Mouse (Mus musculus) bone marrow macrophage, adult 2 months (primary cell): ENCODE data around the gene Fam69a. TPM values are rescaled to one million over a fixed set of nuclear protein-coding genes. Genes with fewer than 3 reads are reported as not detected.
"Not testable (repeated sequence)": the region's sequence is repeated elsewhere in the genome, so short reads cannot be mapped to it uniquely, and the experiment has no call there.

ENCODE experiments used
- H3K27ac ChIP-seq: 2 replicates; pipeline ENCODE4 v1.5.1; 2012; ENCODE audit warnings: low read depth, low read length; ENCODE audit not compliant: insufficient read depth
- H3K4me1 ChIP-seq: 2 replicates; pipeline ENCODE4 v1.6.1; 2012; ENCODE audit warnings: low read length; ENCODE audit not compliant: control insufficient read depth, insufficient read depth
- H3K4me3 ChIP-seq: 2 replicates; pipeline ENCODE4 v1.5.1; 2012; ENCODE audit warnings: mild to moderate bottlenecking, low read length, moderate library complexity; ENCODE audit not compliant: insufficient read depth
- CTCF ChIP-seq: IDR thresholded peaks from 2 replicates; pipeline ENCODE4 v1.5.1; 2012; ENCODE audit warnings: low read depth, mild to moderate bottlenecking, low read length, moderate library complexity
- POLR2A ChIP-seq: IDR thresholded peaks from 2 replicates; pipeline ENCODE4 v1.6.1; 2012; ENCODE audit warnings: mild to moderate bottlenecking, low read depth, low read length, borderline replicate concordance
- polyA plus RNA-seq: library from polyadenylated mRNA; stranded (reverse); fragments of >200 nt; gene quantifications from 2 replicates; pipeline ENCODE4 v1.2.4, GENCODE M21; 2012; ENCODE audit not compliant: missing spikeins, insufficient read depth, insufficient read length

Gene Fam69a
- polyA plus RNA-seq, 1 experiment: 80.4 TPM

DNA sequence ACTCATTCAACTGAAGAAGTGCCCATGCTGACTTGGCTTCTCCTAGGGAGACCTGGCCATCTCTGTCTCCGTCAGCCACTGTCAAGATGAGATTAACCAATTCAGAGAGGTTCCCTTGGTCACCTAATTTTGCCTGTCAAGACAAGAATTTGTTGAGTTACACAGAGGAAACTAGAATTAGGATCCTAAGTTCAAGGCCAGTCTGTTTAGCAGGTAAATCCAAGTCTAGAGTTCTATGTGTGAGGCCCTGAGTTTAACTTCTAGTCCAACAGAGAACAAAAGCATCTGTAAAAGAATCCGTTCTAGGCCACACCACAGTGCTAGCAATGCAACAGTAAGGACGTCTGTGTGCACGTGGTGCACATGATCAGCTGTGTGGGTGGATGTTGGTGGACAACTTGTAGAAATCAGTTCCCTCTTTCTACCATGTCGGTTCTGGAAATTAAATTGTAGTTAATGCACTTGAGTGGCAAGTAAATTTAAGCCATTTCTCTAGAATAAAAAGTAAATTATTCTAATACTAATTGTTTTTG is 76.7 kb downstream of the Fam69a start:
- H3K4me1 ChIP-seq: peaks cover 5% of the 10 kb centered on the region
- H3K4me3 ChIP-seq: no peak overlapping the region
- peak overlapping the region; percentile 26; the same call in 1 of the 2 replicates for H3K27ac ChIP-seq
- TF ChIP-seq CTCF (no peak), POLR2A (no peak)

DNA sequence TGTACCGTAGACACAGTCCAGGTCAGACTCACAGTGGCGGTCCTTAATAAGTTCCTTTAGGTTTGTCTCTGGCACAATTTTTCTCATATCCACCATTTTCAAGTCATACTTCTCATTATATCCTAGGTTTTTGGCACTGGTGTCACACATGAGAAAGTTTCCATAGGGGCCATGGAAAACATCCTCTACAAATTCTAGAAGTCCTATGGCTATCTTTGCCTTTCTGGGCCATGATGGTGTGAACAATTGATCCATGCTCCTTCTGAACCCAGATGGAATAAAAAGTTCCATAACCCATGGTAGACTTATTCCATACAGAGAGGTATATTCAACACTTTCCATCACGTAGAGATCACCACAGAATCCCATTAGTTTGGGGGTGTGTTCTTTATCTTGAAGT is 77.2 kb downstream of the Fam69a start:
- Histone ChIP-seq H3K4me3 (no peak overlapping the region), H3K4me1 (peaks cover 5% of the 10 kb centered on the region), H3K27ac (0 out of 2 replicates have a peak overlapping the region, but pooled peaks have one; percentile 26)
- TF ChIP-seq POLR2A: no peak
- TF ChIP-seq CTCF: no peak

- Histone ChIP-seq H3K27ac (no peak overlapping the region), H3K4me3 (no peak overlapping the region), H3K4me1 (peaks cover 5% of the 10 kb centered on the region)
- TF ChIP-seq POLR2A: no peak
- no peak for TF ChIP-seq CTCF
Measured at GRCm38 (mm10) chr5:107908514-107909110, 78.3 kb downstream of the Fam69a start.

DNA sequence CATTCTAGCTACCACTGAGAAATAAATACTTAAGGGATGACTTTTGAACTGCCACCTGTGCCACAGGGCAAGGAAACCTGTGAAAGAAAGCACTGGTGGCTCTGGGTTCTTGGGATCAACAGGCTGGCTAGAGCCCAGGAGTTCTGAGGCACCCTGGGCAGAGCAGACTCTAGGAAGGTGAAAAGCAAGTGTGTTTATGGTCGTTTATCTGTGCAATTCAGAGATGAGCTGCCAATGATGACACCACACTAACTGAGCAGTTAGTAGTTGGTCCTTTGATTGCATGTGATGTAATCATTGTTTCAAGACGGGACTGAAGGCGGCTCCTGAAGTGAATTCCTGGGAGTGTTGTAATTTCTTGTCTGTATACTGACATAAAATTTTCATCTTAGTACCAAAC is 82.6 kb downstream of the Fam69a start:
- Histone ChIP-seq H3K27ac (no peak overlapping the region), H3K4me1 (peaks cover 3% of the 10 kb centered on the region; the same call in 1 of the 2 replicates), H3K4me3 (no peak overlapping the region)
- TF ChIP-seq POLR2A: no peak
- no peak for TF ChIP-seq CTCF

- TF ChIP-seq POLR2A: no peak
- TF ChIP-seq CTCF: no peak
Measured at GRCm38 (mm10) chr5:107901014-107901615, 85.8 kb downstream of the Fam69a start.

DNA sequence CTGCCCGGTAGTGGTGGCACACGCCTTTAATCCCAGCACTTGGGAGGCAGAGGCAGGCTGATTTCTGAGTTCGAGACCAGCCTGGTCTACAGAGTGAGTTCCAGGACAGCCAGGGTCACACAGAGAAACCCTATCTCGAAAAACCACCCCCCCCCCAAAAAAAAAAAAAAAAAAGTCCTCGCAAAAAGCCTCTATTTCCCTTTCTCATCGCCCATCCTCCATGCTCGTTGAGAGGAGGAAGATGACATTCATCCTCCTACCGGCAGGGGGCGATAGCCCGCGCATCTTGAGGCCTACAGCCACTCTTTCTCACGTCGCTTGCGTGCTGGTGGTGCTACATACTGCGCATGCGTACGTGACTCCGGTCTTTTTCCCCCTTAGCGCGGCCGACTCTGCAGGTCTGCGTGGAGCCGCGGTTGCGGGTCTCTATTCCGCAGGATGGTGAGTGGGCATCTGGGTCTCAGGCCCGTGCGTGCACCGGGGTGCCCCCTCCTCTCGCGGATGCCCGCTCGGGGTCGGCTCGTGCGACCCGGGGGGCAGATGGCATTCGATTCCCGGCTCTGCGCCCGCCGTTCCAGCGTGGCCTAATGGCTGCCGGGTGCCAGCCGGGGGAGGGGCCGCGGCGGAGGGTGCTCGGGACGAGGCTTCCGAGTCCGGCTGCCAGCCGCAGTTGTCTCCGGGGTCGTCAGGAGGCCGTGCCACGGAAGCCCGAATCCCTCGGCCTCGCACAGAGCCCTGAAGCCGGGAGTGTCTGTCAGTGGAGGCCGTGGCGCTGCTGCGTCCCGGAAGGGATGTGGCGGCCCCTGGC is 86.5 kb downstream of the Fam69a start, which contains the start of gene Rpl5:
Rpl5 (plus strand) TSS at position 297 of the 808 bp plus-strand sequence.
- H3K4me3 ChIP-seq: peak within 1 kb of the TSS; percentile 81
- H3K27ac ChIP-seq: peak within 1 kb of the TSS; percentile 82
- peak; percentile 73 for TF ChIP-seq CTCF
- TF ChIP-seq POLR2A: no peak
- H3K4me1 ChIP-seq: peaks cover 10% of the 10 kb centered on the region

More at GRCm38 (mm10) chr5:107901014-107901615, 85.8 kb downstream of the Fam69a start:
- Histone ChIP-seq H3K27ac (peak overlapping the region; percentile 82), H3K4me1 (peaks cover 10% of the 10 kb centered on the region), H3K4me3 (peak overlapping the region; percentile 81)

DNA sequence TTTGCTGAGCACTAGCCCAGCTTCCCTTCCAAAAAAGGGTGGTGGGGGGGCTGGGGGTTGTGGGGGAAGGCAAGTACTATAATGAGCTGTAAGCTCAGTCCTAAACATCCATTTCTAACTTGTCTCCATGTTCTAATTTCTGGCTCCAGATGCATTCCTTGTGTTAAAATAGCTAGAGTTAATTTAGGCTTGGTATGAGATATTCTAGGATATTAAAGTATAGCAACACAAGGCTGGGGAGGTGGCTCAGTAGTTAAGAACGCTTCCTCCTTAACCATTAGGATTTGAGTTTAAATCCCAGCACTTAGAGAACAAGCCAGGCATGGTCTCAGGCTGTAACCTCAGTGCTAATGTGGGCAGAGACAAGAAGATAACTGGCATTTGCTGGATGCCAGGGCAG is 90.6 kb downstream of the Fam69a start:
- TF ChIP-seq CTCF (no peak), POLR2A (no peak)

DNA sequence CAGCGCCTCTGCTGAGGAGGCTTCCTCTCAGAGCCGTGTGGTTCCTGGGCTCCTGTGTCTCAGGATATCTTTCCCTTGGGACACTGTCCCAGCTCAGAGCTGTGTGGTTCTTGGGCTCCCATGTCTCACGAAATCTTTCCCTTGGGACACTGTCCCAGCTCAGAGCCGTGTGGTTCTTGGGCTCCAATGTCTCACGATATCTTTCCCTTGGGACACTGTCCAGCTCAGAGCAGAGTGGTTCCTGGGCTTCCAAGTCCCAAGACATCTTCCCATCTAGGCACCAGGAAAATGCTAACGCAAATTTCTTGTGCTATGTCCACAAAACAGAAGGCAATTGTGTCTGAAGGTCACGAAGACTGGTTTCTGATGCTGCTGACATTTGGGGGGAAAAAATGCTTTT is 92.2 kb downstream of the Fam69a start:
- no peak overlapping the region for H3K27ac ChIP-seq
- no peak for TF ChIP-seq CTCF
- TF ChIP-seq POLR2A: no peak
- peaks cover 7% of the 10 kb centered on the region for H3K4me1 ChIP-seq
- no peak overlapping the region for H3K4me3 ChIP-seq

More for the DNA sequence above, 90.6 kb downstream of the Fam69a start:
- peaks cover 7% of the 10 kb centered on the region for H3K4me1 ChIP-seq
- no peak overlapping the region for H3K4me3 ChIP-seq
- no peak overlapping the region for H3K27ac ChIP-seq

DNA sequence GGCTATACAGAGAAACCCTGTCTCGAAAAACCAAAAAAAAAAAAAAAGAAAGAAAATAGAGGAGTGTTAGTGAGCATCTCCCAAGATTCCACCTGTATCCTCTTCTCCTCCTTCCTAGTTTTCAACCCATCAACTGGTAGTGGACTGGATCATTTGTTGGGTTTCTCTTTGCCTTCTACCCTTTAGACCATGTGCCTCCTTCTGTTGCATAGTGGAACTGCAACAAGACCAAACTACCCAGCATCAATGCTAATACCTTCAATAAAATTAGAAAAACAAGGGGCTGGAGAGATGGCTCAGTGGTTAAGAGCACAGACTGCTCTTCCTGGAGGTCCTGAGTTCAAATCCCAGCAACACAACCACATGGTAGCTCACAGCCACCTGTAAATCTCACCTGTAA is 95.4 kb downstream of the Fam69a start:
- H3K4me3 ChIP-seq, H3K4me1 ChIP-seq, H3K27ac ChIP-seq: not testable (repeated sequence)
